Mouse (Mus musculus) layer of hippocampus, adult 9-10 months (tissue): Measurements from ENCODE around the gene Tvp23b.
A peak's percentile ranks its signal among the peaks of the same experiment; 100 is the strongest.

Experiments used
- DNase-seq: peaks from one replicate; pipeline ENCODE4 v3.0.0; 2022; ENCODE audit warnings: low spot score

Gene Tvp23b

DNA sequence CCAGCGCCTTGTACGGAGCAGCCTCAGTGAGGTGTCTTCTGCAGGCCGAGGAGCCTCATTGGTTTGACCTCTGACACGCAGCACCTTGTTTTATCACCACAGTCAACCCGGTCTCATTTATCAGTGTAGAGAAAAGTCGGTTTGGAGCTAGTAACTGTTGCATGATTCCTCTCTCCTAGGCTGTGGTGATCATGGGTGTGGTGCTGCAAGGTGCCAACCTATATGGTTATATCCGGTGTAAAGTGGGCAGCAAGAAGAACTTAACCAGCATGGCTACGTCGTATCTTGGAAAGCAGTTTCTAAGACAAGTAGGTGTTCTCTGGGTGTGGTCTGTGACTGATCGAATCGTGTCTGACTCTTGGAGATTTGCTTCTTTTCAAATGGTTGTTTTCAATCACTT lies 12.5 kb downstream of the Tvp23b start:
- no peak for DNase-seq

GRCm38 (mm10) chr11:62901699-62902323 lies 22.6 kb downstream of the Tvp23b start:
- DNase-seq = peak; percentile 97

DNA sequence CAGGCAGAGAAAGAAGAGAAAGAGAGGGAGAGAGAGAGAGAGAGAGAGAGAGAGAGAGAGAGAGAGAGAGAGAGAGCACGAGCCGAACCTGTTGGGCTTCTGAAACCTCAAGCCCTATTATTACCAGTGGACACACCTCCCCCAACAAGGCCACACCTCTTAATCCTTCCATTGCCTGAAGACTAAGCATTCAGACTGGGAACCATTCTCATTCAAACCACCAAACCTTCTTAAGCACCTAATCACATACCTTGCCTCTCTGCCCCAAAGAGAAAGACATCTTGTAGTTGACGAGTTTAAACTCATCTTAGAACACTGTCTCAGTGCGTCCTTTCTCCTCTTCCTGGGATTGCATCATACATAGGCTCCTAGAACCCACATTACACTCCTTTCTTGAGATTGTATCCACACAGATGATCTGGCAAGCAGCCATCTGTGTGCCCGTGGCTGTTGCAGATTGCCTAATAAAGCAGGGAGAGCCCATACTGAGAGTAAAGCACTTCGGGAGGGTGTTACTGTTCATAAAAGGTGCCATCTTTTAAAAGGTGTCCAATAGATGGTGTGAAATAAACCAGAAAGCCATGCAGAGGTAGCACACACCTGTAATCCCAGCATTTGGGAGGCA lies 24.7 kb downstream of the Tvp23b start:
- no peak for DNase-seq

DNA sequence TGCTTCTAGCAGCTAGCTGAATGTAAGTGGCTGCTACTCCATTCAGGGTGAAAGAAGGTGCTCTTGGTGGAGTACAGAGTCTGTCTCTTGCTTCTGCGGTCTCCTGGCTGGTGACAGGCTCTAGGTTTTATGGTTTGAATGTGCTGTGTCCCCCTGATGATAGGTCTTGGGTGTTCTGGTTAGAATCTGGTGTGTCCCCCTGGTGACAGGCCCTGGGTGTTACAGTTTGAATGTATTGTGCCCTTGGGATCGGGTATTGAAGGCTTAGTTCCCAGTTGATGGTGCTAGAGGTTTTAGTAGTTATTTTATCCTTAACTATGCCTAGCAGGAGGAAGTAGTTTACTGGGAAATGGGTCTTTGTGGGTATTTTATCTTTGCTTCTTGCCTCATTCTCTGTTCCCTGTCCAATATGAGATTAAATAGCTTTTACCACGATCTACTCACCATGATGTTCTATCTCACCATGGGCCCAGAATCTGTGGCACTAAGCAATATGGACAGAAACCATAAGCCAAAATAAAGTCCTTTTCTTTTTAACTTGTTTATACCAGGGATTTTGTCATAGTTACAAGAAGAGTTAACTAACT lies 30.6 kb downstream of the Tvp23b start:
- no peak for DNase-seq

DNA sequence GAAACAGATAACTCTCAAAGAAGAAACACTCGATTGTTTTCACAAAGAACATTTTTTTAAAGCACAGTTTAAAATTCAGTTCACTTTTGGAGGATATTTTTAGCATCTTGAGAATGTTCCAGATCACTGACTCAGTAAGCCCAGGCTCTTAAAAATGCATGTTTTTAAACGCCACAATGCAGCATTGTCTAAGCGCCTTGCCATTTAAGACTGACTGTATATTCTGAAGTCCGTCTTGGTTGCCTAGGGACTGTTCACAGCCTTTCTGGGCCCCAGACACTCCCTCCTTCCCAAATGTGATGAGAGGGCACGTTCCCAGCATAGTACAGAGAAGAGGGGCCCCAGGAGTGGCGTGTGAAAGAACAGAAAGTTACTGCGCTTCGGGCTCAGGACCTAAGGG lies 32.1 kb downstream of the Tvp23b start:
- no peak for DNase-seq

DNA sequence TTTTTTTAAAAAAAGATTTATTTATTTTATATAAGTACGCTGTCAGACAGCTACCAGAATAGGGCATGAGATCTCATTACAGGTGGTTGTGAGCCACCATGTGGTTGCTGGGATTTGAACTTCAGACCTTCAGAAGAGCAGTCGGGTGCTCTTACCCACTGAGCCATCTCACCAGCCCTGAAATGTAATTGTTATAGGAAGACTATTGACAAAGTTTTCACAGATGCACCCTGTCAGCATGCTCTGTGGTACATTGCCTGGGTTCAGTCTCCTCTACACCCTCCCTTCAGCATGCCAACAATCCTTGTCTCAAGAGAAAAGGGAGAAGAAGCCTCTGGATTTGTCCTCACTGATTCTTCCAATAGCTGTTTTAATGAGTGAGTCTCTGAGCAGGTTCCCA lies 33.9 kb downstream of the Tvp23b start:
- no peak for DNase-seq

- DNase-seq = no peak
Measured at GRCm38 (mm10) chr11:62914532-62914931, 35.3 kb downstream of the Tvp23b start.

GRCm38 (mm10) chr11:62915486-62915885 lies 36.2 kb downstream of the Tvp23b start:
- DNase-seq = no peak

GRCm38 (mm10) chr11:62916765-62917164 lies 37.5 kb downstream of the Tvp23b start:
- DNase-seq = no peak

GRCm38 (mm10) chr11:62919946-62920742 lies 40.9 kb downstream of the Tvp23b start:
- DNase-seq = no peak

DNA sequence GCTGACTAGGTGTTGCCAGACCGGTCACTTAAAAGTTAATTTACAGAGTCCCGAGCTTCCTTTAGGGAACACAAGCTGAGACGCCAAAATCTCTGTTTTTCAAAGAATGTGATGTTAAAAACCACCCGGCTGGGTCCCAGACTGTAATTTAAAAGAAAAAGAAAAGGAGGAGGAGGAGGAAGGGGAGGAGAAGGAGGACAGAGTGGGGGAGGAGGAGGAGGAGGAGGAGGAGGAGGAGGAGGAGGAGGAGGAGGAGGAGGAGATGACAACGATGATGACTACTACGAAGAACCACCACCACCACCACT lies 41.4 kb downstream of the Tvp23b start:
- no peak for DNase-seq

- peak; percentile 86 for DNase-seq
Measured at GRCm38 (mm10) chr11:62921052-62921977, 42.1 kb downstream of the Tvp23b start.

GRCm38 (mm10) chr11:62924091-62924761 lies 45.0 kb downstream of the Tvp23b start:
- DNase-seq = no peak

DNA sequence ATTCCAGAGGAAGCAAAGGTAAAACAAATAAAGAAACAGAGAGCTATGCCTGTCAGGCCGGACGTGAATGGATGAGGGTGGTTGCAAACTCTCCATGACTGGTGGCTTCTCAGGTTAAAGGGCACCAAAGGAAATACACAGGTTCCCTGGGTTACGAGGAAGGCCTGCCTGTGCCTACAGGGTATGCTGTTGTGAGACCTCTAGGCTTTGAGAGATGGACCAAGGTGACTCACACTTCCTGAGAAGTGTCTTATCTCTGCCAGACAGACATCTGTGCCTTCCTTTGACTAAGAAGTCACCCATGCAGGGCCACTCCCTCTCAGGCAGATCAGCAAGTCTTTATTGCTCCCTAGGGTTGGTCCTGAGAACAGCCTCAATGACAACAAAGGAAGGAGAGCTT lies 50.5 kb downstream of the Tvp23b start:
- DNase-seq = no peak

GRCm38 (mm10) chr11:62930574-62930973 lies 51.3 kb downstream of the Tvp23b start:
- DNase-seq = no peak

DNA sequence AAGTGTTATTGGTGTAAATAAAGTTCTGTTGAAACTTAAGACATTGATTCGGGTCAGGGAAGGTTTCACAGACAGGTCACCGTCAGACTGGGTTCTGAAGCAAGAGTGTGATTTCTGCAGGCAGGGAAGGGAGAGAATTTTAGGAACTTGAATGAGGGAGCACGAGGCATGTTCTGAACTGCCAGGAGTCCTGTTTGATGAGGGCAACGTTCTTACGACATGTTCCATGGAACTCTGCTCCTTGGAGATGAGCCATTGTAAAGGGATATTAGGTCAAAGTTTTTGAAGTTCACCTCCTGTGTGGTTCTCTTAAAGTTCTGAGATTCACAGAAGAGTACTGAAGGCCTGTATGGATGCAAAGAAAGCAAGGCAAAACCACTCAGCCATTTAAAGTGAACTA lies 51.9 kb downstream of the Tvp23b start:
- DNase-seq = no peak

DNA sequence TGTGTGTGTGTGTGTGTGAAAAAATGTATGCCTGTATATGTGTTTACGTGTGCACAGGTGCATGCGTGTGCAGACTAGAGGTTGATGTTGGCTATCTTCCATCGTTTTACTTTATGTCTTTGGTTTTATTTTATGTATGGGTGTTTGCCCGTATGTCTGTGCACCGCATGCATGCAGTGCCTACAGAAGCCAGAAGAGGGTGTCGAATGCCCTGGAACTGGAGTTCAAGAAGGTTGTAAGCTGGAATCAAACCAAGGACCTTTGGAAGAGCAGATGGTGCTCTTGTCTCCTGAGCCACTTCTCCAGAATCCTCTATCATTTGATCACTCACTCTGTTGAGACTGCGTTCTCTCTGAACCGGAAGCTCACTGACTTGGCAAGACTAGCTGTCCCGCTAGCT lies 53.8 kb downstream of the Tvp23b start:
- no peak for DNase-seq

DNA sequence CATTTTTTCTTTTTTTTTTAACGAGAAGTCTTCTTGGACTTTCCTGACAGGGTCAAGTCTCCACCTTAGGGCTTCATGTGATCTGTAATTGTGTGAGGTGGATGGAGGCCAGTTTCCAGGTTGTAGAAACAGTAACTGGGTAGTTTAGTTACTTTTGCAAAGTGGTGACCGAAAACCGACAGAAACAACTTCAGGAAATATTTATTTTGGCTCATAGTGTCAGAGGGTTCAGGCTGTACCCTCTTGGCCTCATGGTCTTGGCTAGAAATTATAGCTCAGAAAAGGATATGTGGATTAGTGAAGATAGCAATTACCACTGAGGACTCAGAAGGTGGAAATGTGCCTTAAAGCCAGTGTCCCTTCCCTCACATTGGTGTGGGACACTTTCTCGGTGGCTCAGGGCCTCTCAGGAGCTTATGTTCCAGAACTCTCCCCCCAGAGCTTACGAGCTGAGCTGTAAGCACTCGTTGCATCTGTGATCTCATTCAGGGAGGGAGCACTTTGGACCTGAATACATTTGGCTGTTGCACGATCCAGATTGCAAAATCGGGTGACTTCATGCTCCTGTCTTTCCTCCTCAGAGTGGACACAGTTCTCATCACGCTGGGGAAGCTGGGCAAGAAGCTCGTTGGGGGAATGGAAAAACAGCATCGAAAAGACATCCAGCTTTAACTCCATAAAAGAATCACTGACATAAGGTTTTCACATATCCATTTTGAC lies 55.7 kb downstream of the Tvp23b start:
- no peak for DNase-seq

GRCm38 (mm10) chr11:62937986-62938385 lies 58.7 kb downstream of the Tvp23b start:
- no peak for DNase-seq

- DNase-seq = no peak
Measured at GRCm38 (mm10) chr11:62938921-62939320, 59.7 kb downstream of the Tvp23b start.

GRCm38 (mm10) chr11:62940176-62940575 lies 60.9 kb downstream of the Tvp23b start:
- no peak for DNase-seq
